Mouse (Mus musculus) cerebellum, adult 2 months (tissue): ENCODE measurements around the gene Ube2cbp. TPM values are rescaled to one million over a fixed set of nuclear protein-coding genes. Genes with fewer than 3 reads are reported as not detected.

Experiments used
- DNase-seq, 2 experiments: peaks; one replicate each; pipeline ENCODE4 v3.0.0; 2021
- H3K27ac ChIP-seq: fragments of 200-500 bp; 2 replicates; pipeline ENCODE4 v1.5.1; 2012; ENCODE audit warnings: low read length, control low read depth, inconsistent platforms; ENCODE audit not compliant: insufficient read depth
- H3K27me3 ChIP-seq: fragments of 200-500 bp; 2 replicates; pipeline ENCODE4 v1.6.1; 2012; ENCODE audit warnings: inconsistent platforms, mild to moderate bottlenecking, low read length, moderate library complexity; ENCODE audit not compliant: control insufficient read depth, insufficient read depth
- H3K4me1 ChIP-seq: fragments of 200-500 bp; 2 replicates; pipeline ENCODE4 v1.6.1; 2011; ENCODE audit warnings: low read length; ENCODE audit not compliant: control insufficient read depth, insufficient read depth
- H3K4me3 ChIP-seq: fragments of 200-500 bp; replicated peaks from 2 replicates; pipeline ENCODE3; 2011; ENCODE audit warnings: mild to moderate bottlenecking, low read depth, low read length, control low read depth; ENCODE audit not compliant: insufficient read depth
- CTCF ChIP-seq: fragments of 200-500 bp; IDR thresholded peaks from 2 replicates; pipeline ENCODE4 v1.5.1; 2011; ENCODE audit warnings: low read depth, mild to moderate bottlenecking, control low read depth, low read length, moderate library complexity, borderline replicate concordance; ENCODE audit not compliant: insufficient read depth
- POLR2A ChIP-seq: fragments of 200-500 bp; IDR thresholded peaks from 2 replicates; pipeline ENCODE4 v1.6.1; 2011; ENCODE audit warnings: low read length, control low read depth, borderline replicate concordance; ENCODE audit not compliant: insufficient read depth
- WGBS: fragments of 180-500 bp; shearing (Covaris S2); methylation state at CpG from one replicate; pipeline ENCODE4 v1.1.7; 2018; 5-methylcytosine and 5-hydroxymethylcytosine counted together
- polyA plus RNA-seq: library from polyadenylated mRNA; depleted of rRNA; stranded (reverse); fragments of >200 nt; gene quantifications from 2 replicates; pipeline ENCODE4 v1.2.3, GENCODE M21; 2012

Gene Ube2cbp
- polyA plus RNA-seq, 1 experiment, result 3.7 TPM

GRCm38 (mm10) chr9:86308616-86309015 lies 156.1 kb downstream of the Ube2cbp start:
- no peaks in the 10 kb centered on the region for H3K4me1 ChIP-seq
- TF ChIP-seq CTCF, result no peak
- TF ChIP-seq POLR2A, result no peak
- H3K4me3 ChIP-seq, result no peak overlapping the region
- H3K27me3 ChIP-seq, result no peaks in the 10 kb centered on the region
- DNase-seq, result no peak
- H3K27ac ChIP-seq, result no peak overlapping the region
- 76% methylated on average over 4 of the region's 4 CpGs for WGBS

- 36% methylated on average over 2 of the region's 2 CpGs for WGBS
Measured at GRCm38 (mm10) chr9:86306556-86306955, 158.2 kb downstream of the Ube2cbp start.

GRCm38 (mm10) chr9:86301407-86301806 lies 163.3 kb downstream of the Ube2cbp start:
- H3K4me1 ChIP-seq, result no peaks in the 10 kb centered on the region
- WGBS, result 33% methylated on average over 6 of the region's 6 CpGs

More at GRCm38 (mm10) chr9:86306556-86306955, 158.2 kb downstream of the Ube2cbp start:
- DNase-seq, result no peak
- no peak overlapping the region for H3K27ac ChIP-seq
- no peaks in the 10 kb centered on the region for H3K27me3 ChIP-seq
- no peak for TF ChIP-seq CTCF
- no peak overlapping the region for H3K4me3 ChIP-seq
- no peaks in the 10 kb centered on the region for H3K4me1 ChIP-seq

GRCm38 (mm10) chr9:86298596-86298995 lies 166.2 kb downstream of the Ube2cbp start:
- WGBS, result 17% methylated on average over 8 of the region's 8 CpGs
- Histone ChIP-seq H3K4me3 (no peak overlapping the region), H3K4me1 (no peaks in the 10 kb centered on the region), H3K27me3 (peaks cover 1% of the 10 kb centered on the region; the same call in 1 of the 2 replicates), H3K27ac (no peak overlapping the region)
- TF ChIP-seq POLR2A, result no peak
- no peak for TF ChIP-seq CTCF
- DNase-seq, result no peak

More at GRCm38 (mm10) chr9:86301407-86301806, 163.3 kb downstream of the Ube2cbp start:
- H3K27ac ChIP-seq, result no peak overlapping the region
- H3K27me3 ChIP-seq, result peaks cover 1% of the 10 kb centered on the region; the same call in 1 of the 2 replicates
- DNase-seq, result no peak
- no peak for TF ChIP-seq CTCF
- no peak for TF ChIP-seq POLR2A
- no peak overlapping the region for H3K4me3 ChIP-seq

GRCm38 (mm10) chr9:86298131-86298530 lies 166.6 kb downstream of the Ube2cbp start:
- WGBS, result 9% methylated on average over 5 of the region's 5 CpGs
- no peak for DNase-seq
- no peak overlapping the region for H3K27ac ChIP-seq
- no peaks in the 10 kb centered on the region for H3K4me1 ChIP-seq
- H3K4me3 ChIP-seq, result no peak overlapping the region
- no peak for TF ChIP-seq CTCF
- H3K27me3 ChIP-seq, result peaks cover 1% of the 10 kb centered on the region; the same call in 1 of the 2 replicates

- Histone ChIP-seq H3K27ac (no peak overlapping the region), H3K4me1 (no peaks in the 10 kb centered on the region), H3K27me3 (peaks cover 1% of the 10 kb centered on the region; the same call in 1 of the 2 replicates), H3K4me3 (no peak overlapping the region)
- no peak for TF ChIP-seq POLR2A
- no peak for TF ChIP-seq CTCF
- 72% methylated on average over 8 of the region's 8 CpGs for WGBS
- no peak for DNase-seq
Measured at GRCm38 (mm10) chr9:86296683-86297638, 167.8 kb downstream of the Ube2cbp start.

GRCm38 (mm10) chr9:86287570-86287954 lies 177.2 kb downstream of the Ube2cbp start:
- WGBS, result 55% methylated on average over 3 of the region's 3 CpGs
- no peak for TF ChIP-seq CTCF
- no peak for TF ChIP-seq POLR2A
- Histone ChIP-seq H3K27me3 (no peaks in the 10 kb centered on the region), H3K4me3 (no peak overlapping the region), H3K27ac (no peak overlapping the region), H3K4me1 (no peaks in the 10 kb centered on the region)
- no peak for DNase-seq
